Mouse (Mus musculus) liver, embryonic 15.5 days (tissue): ENCODE measurements around the gene Slc4a2. TPM values are rescaled to one million over a fixed set of nuclear protein-coding genes. Genes with fewer than 3 reads are reported as not detected.
A peak's percentile ranks its signal among the peaks of the same experiment; 100 is the strongest.

Experiments
- ATAC-seq: fragments of 200-750 bp; cut with Nextera tagmentation; 2 replicates; pipeline ENCODE4 v1.8.0; 2017; ENCODE audit warnings: moderate number of reproducible peaks, mild to moderate bottlenecking, moderate library complexity; ENCODE audit not compliant: insufficient read depth
- H3K27ac ChIP-seq: fragments of 300-500 bp; sonication (generic); replicated peaks from 2 replicates; pipeline ENCODE4 v1.5.1; 2015; ENCODE audit warnings: mild to moderate bottlenecking, inconsistent platforms
- H3K27me3 ChIP-seq: fragments of 300-500 bp; sonication (generic); 2 replicates; pipeline ENCODE4 v1.6.1; 2015; ENCODE audit warnings: mild to moderate bottlenecking, inconsistent platforms
- H3K36me3 ChIP-seq: fragments of 300-500 bp; sonication (generic); replicated peaks from 2 replicates; pipeline ENCODE4 v1.6.1; 2015; ENCODE audit warnings: moderate library complexity, mild to moderate bottlenecking, inconsistent platforms
- H3K4me1 ChIP-seq: fragments of 300-500 bp; sonication (generic); replicated peaks from 2 replicates; pipeline ENCODE4 v1.6.1; 2015; ENCODE audit warnings: inconsistent platforms
- H3K4me2 ChIP-seq: fragments of 300-500 bp; sonication (generic); 2 replicates; pipeline ENCODE4 v1.6.1; 2015; ENCODE audit warnings: moderate library complexity, mild to moderate bottlenecking, inconsistent platforms
- H3K4me3 ChIP-seq: fragments of 300-500 bp; sonication (generic); replicated peaks from 2 replicates; pipeline ENCODE4 v1.5.1; 2015; ENCODE audit warnings: mild to moderate bottlenecking, inconsistent platforms
- H3K9ac ChIP-seq: fragments of 300-500 bp; sonication (generic); 2 replicates; pipeline ENCODE4 v1.6.1; 2015; ENCODE audit warnings: moderate library complexity, mild to moderate bottlenecking, inconsistent platforms
- H3K9me3 ChIP-seq: fragments of 300-500 bp; sonication (generic); replicated peaks from 2 replicates; pipeline ENCODE4 v1.6.1; 2016; ENCODE audit warnings: inconsistent platforms
- WGBS: fragments of 180-500 bp; shearing (Covaris S2); methylation state at CpG from one replicate; pipeline ENCODE4 v1.1.7; 2015; ENCODE audit warnings: mixed read lengths; ENCODE audit not compliant: insufficient replicate concordance; 5-methylcytosine and 5-hydroxymethylcytosine counted together
- polyA plus RNA-seq: library from polyadenylated mRNA; unstranded; fragments of >200 nt; fragmentation: Nextera tagmentation; extraction: Ambion mirVana; gene quantifications from 2 replicates; pipeline ENCODE4 v1.2.1, GENCODE M21; 2015

The Slc4a2 gene
- polyA plus RNA-seq, 1 experiment from 2014 or later = 8.9 TPM

DNA sequence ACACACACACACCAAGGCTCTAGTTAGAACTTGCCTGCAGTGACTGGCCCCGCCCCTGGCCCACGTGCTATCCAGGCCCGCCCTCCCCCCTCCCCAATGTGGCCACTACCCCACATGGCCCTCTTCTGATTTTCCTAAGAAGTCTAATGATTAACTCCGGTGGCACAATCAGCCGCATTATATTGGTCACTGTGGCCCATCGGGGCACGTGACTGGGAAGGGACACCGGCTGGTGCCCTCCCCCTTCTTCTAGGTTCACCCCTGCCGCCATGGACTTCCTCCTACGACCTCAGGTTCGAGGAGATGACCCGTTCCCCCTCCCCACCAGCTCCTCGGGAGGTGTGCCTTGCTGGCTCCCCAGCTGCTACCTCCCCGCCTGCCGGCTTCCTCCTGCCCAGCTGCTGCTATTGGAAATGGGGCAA lies 4.4 kb downstream of the Slc4a2 start:
- Histone ChIP-seq H3K4me1 (peaks cover 50% of the 10 kb centered on the region), H3K9me3 (no peaks in the 10 kb centered on the region)

GRCm38 (mm10) chr5:24428596-24428995 lies 5.0 kb downstream of the Slc4a2 start:
- H3K4me1 ChIP-seq = peaks cover 48% of the 10 kb centered on the region
- H3K4me2 ChIP-seq = peak overlapping the region; percentile 54
- 31% methylated on average over 9 of the region's 9 CpGs for WGBS
- H3K9ac ChIP-seq = no peak overlapping the region
- peak overlapping the region; percentile 39 for H3K4me3 ChIP-seq
- peaks cover 16% of the 10 kb centered on the region for H3K27me3 ChIP-seq
- H3K27ac ChIP-seq = 0 out of 2 replicates have a peak overlapping the region, but pooled peaks have one; percentile 24
- no peak for ATAC-seq
- H3K36me3 ChIP-seq = peaks cover 42% of the 10 kb centered on the region
- H3K9me3 ChIP-seq = no peaks in the 10 kb centered on the region

More for the DNA sequence above, 4.4 kb downstream of the Slc4a2 start:
- WGBS = 8% methylated on average over 15 of the region's 15 CpGs
- H3K4me3 ChIP-seq = peak overlapping the region; percentile 39
- peak overlapping the region; percentile 23; the same call in 1 of the 2 replicates for H3K9ac ChIP-seq
- H3K27ac ChIP-seq = 0 out of 2 replicates have a peak overlapping the region, but pooled peaks have one; percentile 24
- H3K27me3 ChIP-seq = peaks cover 16% of the 10 kb centered on the region
- ATAC-seq = no peak
- H3K4me2 ChIP-seq = peak overlapping the region; percentile 54
- peaks cover 35% of the 10 kb centered on the region for H3K36me3 ChIP-seq

DNA sequence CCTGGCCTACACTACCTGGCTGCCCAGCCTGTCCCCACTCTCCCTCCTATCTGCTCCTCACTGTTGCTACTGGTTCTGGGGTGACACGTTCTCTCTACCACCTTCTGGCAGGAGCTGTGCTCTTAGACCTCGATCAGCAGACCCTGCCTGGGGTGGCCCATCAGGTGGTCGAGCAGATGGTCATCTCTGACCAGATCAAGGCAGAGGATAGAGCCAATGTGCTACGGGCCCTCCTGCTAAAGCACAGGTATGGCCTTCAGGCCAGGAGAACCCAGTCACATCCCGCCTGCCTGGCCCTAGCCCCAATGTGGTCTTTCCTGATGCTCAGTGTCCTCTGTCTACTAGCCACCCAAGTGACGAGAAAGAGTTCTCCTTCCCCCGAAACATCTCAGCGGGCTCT lies 10.4 kb downstream of the Slc4a2 start:
- Histone ChIP-seq H3K4me3 (no peak overlapping the region), H3K27ac (no peak overlapping the region), H3K36me3 (peaks cover 82% of the 10 kb centered on the region), H3K4me2 (no peak overlapping the region), H3K9me3 (no peaks in the 10 kb centered on the region), H3K9ac (no peak overlapping the region), H3K4me1 (0 out of 2 replicates have a peak, but pooled peaks cover under 1% of the 10 kb centered on the region), H3K27me3 (no peaks in the 10 kb centered on the region)
- ATAC-seq = no peak
- WGBS = 69% methylated on average over 8 of the region's 8 CpGs

- Histone ChIP-seq H3K4me3 (no peak overlapping the region), H3K27me3 (no peaks in the 10 kb centered on the region), H3K36me3 (peaks cover 62% of the 10 kb centered on the region), H3K27ac (no peak overlapping the region), H3K4me1 (peaks cover 29% of the 10 kb centered on the region), H3K9me3 (no peaks in the 10 kb centered on the region), H3K9ac (no peak overlapping the region), H3K4me2 (no peak overlapping the region)
- ATAC-seq = no peak
- 87% methylated on average over 8 of the region's 8 CpGs for WGBS
Measured at GRCm38 (mm10) chr5:24441187-24441586, 17.6 kb downstream of the Slc4a2 start.

GRCm38 (mm10) chr5:24442029-24442428 lies 18.4 kb downstream of the Slc4a2 start:
- Histone ChIP-seq H3K27me3 (no peaks in the 10 kb centered on the region), H3K27ac (no peak overlapping the region), H3K4me2 (no peak overlapping the region), H3K4me1 (peaks cover 38% of the 10 kb centered on the region), H3K4me3 (no peak overlapping the region), H3K9ac (no peak overlapping the region), H3K9me3 (no peaks in the 10 kb centered on the region), H3K36me3 (peaks cover 57% of the 10 kb centered on the region)
- no peak for ATAC-seq
- 76% methylated on average over 9 of the region's 9 CpGs for WGBS

- 91% methylated on average over 7 of the region's 7 CpGs for WGBS
- H3K36me3 ChIP-seq = peaks cover 53% of the 10 kb centered on the region
- ATAC-seq = no peak
Measured at GRCm38 (mm10) chr5:24443204-24443603, 19.6 kb downstream of the Slc4a2 start.

DNA sequence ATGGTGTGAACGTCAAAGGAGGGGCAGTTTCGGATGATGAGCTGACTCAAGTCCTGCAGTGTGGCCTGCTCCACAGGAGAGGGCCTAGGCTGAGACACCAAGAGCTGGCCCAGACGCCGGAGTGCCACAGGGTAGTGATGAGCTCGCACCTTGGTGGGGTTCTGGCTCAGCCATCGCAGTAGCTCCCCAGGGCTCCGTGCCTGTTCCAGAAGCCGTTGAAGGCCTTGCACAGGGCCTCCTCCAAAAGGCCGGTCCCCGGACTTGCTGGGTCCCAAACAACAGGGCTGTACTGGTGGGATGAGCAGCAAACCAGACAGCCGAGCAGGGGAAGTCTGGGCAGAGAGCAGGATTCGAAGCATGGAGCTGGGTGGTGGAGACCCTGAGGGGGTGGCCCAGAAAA lies 20.3 kb downstream of the Slc4a2 start:
- H3K4me2 ChIP-seq = peak overlapping the region; percentile 97
- H3K9ac ChIP-seq = peak overlapping the region; percentile 93
- peaks cover 48% of the 10 kb centered on the region for H3K36me3 ChIP-seq
- ATAC-seq = no peak
- WGBS = 81% methylated on average over 12 of the region's 12 CpGs
- H3K27ac ChIP-seq = no peak overlapping the region
- H3K4me3 ChIP-seq = peak overlapping the region; percentile 97
- no peaks in the 10 kb centered on the region for H3K27me3 ChIP-seq
- H3K9me3 ChIP-seq = no peaks in the 10 kb centered on the region
- peaks cover 49% of the 10 kb centered on the region for H3K4me1 ChIP-seq

More at GRCm38 (mm10) chr5:24443204-24443603, 19.6 kb downstream of the Slc4a2 start:
- H3K4me2 ChIP-seq = no peak overlapping the region
- no peak overlapping the region for H3K27ac ChIP-seq
- no peaks in the 10 kb centered on the region for H3K27me3 ChIP-seq
- no peak overlapping the region for H3K4me3 ChIP-seq
- H3K9me3 ChIP-seq = no peaks in the 10 kb centered on the region
- no peak overlapping the region for H3K9ac ChIP-seq
- H3K4me1 ChIP-seq = peaks cover 49% of the 10 kb centered on the region

GRCm38 (mm10) chr5:24444746-24445427 lies 21.2 kb downstream of the Slc4a2 start, which contains the start of gene Fastk:
Gene Fastk, minus strand, starts transcription at chr5:24445287.
- H3K27ac ChIP-seq = peak within 1 kb of the TSS; percentile 89
- under 1% methylated on average over 60 of the region's 60 CpGs for WGBS
- H3K4me3 ChIP-seq = peak within 1 kb of the TSS; percentile 97
- H3K4me2 ChIP-seq = peak within 1 kb of the TSS; percentile 97
- H3K4me1 ChIP-seq = peaks cover 49% of the 10 kb centered on the region
- H3K9me3 ChIP-seq = no peaks in the 10 kb centered on the region
- peak within 1 kb of the TSS; percentile 93 for H3K9ac ChIP-seq
- ATAC-seq = peak; percentile 81
- no peaks in the 10 kb centered on the region for H3K27me3 ChIP-seq
- H3K36me3 ChIP-seq = peaks cover 39% of the 10 kb centered on the region

- Histone ChIP-seq H3K4me2 (peak overlapping the region; percentile 97), H3K4me3 (peak overlapping the region; percentile 97), H3K27ac (peak overlapping the region; percentile 89), H3K9me3 (no peaks in the 10 kb centered on the region), H3K27me3 (no peaks in the 10 kb centered on the region), H3K4me1 (peaks cover 51% of the 10 kb centered on the region), H3K36me3 (peaks cover 32% of the 10 kb centered on the region), H3K9ac (peak overlapping the region; percentile 93)
- ATAC-seq = no peak
- 59% methylated on average over 20 of the region's 20 CpGs for WGBS
Measured at GRCm38 (mm10) chr5:24445428-24446080, 21.9 kb downstream of the Slc4a2 start.

DNA sequence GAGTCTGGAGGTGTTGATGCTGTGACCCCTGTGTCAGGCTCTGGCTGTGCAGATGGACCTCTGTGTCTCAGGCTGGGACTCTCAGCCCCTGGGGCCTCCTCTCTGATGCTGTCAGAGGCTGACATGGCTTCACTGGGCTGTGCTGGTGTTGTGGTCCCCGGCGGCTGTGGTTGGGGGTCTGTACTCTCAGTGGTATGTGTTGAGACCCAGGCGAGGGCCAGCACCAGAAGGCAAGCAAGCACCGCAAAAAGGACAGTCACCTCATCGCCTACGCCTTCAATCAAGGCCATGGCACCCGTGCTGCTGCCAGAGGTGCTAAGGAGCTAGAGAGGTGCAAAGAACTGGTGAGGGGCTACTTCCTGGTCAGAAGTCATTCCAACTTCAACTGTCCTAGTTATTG lies 23.0 kb downstream of the Slc4a2 start:
- Histone ChIP-seq H3K4me3 (peak overlapping the region; percentile 68; the same call in 1 of the 2 replicates), H3K9ac (no peak overlapping the region), H3K4me1 (peaks cover 62% of the 10 kb centered on the region), H3K9me3 (no peaks in the 10 kb centered on the region), H3K27me3 (no peaks in the 10 kb centered on the region), H3K4me2 (peak overlapping the region; percentile 91), H3K36me3 (peaks cover 22% of the 10 kb centered on the region), H3K27ac (peak overlapping the region; percentile 89; the same call in 1 of the 2 replicates)
- no peak for ATAC-seq
- WGBS = 82% methylated on average over 7 of the region's 7 CpGs

DNA sequence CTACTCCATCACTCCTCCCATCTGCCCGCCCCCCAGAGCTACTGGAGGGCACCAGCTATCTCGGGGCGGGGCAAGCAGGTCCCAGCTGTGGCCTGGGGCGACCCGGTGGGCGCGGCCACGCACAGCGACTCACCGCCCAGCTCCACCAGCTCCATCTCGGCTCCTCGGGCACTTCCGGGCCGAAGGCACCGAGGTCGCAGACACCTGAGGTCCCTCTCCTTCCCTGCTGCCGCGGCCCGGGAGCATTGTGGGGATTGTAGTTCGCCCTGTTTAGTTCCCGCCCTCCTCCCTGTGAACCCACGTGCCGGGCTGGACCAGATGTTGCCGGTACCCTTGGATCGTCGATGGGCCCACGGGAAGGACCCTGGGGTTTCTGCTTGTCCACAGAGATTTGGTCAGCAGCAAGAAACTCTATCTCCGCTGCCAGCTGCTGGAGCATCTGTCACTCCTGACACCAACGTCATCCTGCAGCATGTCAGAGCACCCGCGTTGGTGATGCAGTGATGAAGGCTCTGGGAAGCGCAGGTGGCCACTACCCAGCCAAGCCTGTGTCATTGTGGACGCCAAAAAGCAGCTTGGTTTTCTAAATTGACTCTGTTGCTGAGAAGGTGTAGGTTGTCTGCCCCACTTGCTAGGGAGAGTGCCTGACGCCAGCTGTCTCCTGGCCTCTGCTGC lies 24.1 kb downstream of the Slc4a2 start, which contains the start of gene Tmub1:
Gene Tmub1, minus strand, starts transcription at position 231 of the 675 bp plus-strand sequence.
- Histone ChIP-seq H3K4me3 (peak within 1 kb of the TSS; percentile 68), H3K4me2 (peak within 1 kb of the TSS; percentile 91), H3K36me3 (peaks cover 12% of the 10 kb centered on the region), H3K9ac (peak within 1 kb of the TSS; percentile 59), H3K9me3 (no peaks in the 10 kb centered on the region), H3K27ac (peak within 1 kb of the TSS; percentile 89), H3K4me1 (peaks cover 68% of the 10 kb centered on the region), H3K27me3 (no peaks in the 10 kb centered on the region)
- peak; percentile 52 for ATAC-seq
- WGBS = 3% methylated on average over 34 of the region's 34 CpGs
